Mouse (Mus musculus) layer of hippocampus, postnatal 25 days (tissue): ENCODE data around the gene Txndc17. TPM values are rescaled to one million over a fixed set of nuclear protein-coding genes. Genes with fewer than 3 reads are reported as not detected.

ENCODE experiments used
- DNase-seq, 2 experiments: peaks; one replicate each; pipeline ENCODE4 v3.0.0; 2022; ENCODE audit warnings: mixed read lengths in 2 of 2, low spot score in 1 of 2; ENCODE audit errors: extremely low spot score in 1 of 2
- total RNA-seq, 2 experiments: library from RNA; stranded (reverse); gene quantifications; 2 replicates each; pipeline ENCODE4 v1.2.3; 2021

The Txndc17 gene
- total RNA-seq, 2 experiments from 2014 or later = 31.8 to 36.8 TPM

DNA sequence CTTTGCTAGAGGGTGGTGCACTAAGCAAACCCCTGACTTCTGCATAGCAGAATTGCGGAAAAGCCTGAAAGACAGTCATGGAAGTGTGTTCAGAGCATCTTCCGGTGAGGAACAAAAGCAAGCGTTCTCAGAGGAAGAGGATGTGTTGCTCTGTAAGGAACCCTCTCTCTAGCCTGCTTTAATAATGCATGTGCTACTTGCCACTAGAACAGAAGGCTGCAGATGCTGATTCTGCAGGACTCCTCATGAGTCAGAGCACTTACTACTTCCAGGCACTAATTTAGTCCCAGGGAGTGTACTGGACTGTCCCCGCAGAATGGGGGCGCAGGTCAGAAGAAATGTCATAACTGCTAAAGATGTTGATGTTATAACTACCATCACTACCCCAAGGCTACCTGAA, 9.8 kb downstream of the Txndc17 start:
- DNase-seq = no peak

- DNase-seq = peak; percentile 46 to 76
Observed at GRCm38 (mm10) chr11:72221278-72221677, 13.9 kb downstream of the Txndc17 start.

GRCm38 (mm10) chr11:72223414-72223813, 16.1 kb downstream of the Txndc17 start:
- no peak for DNase-seq

DNA sequence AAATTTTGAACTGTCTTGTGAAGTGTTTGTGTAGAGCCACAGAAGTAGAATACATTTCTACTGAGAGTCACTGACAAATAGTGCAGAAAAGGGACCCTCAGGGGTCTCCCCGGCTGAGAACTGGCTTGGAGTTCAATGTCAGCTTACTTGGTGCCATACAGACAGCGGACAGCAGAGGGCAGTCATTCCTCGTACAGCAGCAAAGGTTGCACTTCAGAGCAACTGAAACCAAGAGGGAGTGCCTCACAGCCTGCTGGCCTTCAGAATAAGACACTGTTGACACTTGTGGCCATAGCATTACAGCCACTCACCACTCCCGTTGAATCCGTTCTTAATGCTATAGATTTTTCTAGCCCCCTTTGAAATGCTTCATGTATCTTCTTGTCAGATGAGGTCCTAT, 17.5 kb downstream of the Txndc17 start:
- peak; percentile 78 to 95 for DNase-seq

DNA sequence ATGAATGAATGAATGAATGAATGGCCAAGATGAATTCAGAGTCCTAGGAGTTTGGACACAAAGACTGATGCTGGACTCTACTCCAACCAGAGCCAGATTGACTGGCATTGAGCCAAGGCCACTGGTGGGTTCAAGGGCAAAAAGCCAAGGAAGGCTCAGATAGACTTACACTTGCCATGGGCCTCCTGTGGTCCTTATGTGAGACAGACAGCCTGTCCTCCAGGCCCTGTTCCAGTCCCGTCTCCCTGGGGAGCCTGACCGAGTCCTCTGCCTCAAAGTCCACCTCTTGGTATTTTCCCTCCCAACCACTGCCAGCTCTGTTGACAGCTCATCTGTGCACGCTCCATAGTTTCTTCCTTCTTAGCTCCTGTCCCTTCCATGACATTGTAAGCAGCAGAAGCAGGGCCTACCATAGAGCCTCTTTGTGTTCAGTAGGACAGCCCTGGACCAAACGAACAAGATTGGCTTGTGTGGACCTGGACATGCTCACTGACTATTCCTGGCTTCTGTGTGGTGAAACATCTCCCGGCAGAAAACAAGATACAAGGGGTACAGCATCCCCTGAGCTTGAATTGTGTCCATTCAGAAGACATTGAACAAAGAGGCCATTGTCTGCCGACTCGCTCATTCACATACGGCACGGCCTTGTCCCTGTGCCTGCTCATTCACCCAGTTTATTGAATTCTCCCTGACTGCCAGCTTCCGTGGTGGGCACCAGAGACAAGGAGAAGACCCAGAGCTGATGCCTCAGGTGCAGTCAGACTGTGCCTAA, 18.9 kb downstream of the Txndc17 start:
- DNase-seq = no peak

- no peak for DNase-seq
Observed at GRCm38 (mm10) chr11:72226901-72227300, 19.6 kb downstream of the Txndc17 start.

DNA sequence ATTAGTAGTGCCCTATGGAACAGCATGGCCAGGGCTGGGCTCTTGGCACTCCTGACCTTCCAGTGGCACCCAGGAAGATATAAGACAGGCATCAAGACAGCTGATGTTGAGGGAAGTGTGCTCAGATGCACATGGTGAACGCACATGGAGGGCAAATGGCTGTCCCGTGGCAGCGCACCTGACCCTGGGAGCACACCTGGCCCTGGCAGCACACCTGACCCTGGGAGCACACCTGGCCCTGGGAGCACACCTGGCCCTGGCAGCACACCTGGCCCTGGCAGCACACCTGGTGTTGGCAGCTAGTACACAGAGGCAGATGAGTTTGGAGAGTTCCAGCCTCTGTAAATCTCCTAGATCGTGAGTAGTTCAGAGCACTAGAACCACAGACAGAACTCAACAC, 21.2 kb downstream of the Txndc17 start:
- no peak for DNase-seq

DNA sequence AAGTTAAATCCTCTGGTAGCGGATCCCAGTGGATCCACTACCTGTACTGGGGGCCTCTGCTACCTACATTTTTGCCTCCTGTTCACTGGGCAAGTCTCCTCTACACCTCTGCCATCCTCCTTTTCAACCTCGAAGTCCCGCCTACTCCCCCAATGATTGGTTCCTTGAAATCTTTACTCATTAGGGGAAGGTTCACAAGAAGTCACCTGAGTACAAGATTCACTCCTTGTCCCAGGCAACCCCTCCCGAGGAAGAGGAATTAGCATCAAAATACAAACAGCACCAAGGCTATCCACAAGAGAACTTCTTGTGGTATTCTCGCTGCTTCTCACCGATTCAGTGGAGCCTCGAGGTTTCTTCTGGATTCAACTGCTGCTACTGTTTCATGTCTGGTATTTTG, 24.7 kb downstream of the Txndc17 start:
- no peak for DNase-seq

GRCm38 (mm10) chr11:72232991-72233390, 25.6 kb downstream of the Txndc17 start:
- DNase-seq = no peak

GRCm38 (mm10) chr11:72234013-72234412, 26.7 kb downstream of the Txndc17 start:
- peak in 1 of 2 experiments; percentile 24 for DNase-seq

DNA sequence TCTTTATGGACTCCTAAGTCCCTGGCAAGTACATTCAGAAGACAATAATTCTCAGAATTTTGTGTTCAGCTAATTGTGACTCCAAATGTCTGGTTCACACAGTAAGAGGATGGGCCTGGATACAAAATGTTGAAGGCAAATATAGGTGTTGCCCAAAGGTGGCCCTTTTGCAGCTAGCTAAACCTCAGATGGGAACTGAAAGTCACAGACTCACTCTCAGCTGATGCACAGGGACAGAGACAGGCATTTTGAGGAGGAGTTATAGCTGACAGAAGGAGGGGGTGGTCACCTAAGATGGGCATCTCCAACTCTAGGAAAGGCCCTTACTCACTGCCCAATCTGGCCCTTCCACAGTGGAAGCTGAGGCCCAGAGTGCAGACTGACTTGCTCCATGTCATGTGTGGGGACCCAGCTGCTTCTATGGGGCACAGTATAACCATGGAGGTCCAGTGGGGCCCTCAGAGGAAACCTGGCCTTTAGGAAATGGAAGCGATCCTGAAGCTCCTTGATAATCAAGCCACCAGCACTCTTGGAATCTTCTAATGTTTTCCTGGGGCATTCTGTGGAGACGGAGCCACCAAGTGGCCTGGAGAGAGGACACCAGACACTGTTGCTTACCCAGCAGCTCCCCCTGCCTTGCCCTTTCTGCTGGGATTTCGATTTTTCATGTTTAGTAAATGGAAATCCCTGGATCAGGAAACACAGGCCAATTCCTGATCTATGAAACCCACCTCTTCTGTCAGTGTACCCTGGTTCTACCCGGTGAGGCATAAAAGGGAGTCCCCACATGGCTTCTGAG, 32.9 kb downstream of the Txndc17 start:
- no peak for DNase-seq

- DNase-seq = no peak
Observed at GRCm38 (mm10) chr11:72245196-72245753, 37.9 kb downstream of the Txndc17 start.

- DNase-seq = no peak
Observed at GRCm38 (mm10) chr11:72255629-72256028, 48.3 kb downstream of the Txndc17 start.

- no peak for DNase-seq
Observed at GRCm38 (mm10) chr11:72256441-72256840, 49.1 kb downstream of the Txndc17 start.

Other genes with a start within 250 kb of the Txndc17 start
- not detected for gene Aipl1, start 170.0 kb upstream of the Txndc17 start, total RNA-seq
- under 1 TPM; 0.40 to 0.89 TPM for gene Pimreg, start 165.5 kb upstream of the Txndc17 start, total RNA-seq
- gene Pitpnm3, start 71.8 kb upstream of the Txndc17 start, total RNA-seq = 10 to 100 TPM; 25.0 to 27.9 TPM
- 10 to 100 TPM in 1 of 2 experiments, 1 to 10 TPM in 1; 8.2 to 12.9 TPM for gene Gm43951, start 707 bp upstream of the Txndc17 start, total RNA-seq
- gene 4933427D14Rik, start 88 bp upstream of the Txndc17 start, total RNA-seq = 10 to 100 TPM; 21.1 to 27.1 TPM
- gene Med31, start 8.0 kb downstream of the Txndc17 start, total RNA-seq = 10 to 100 TPM; 14.5 to 16.4 TPM
- 10 to 100 TPM in 1 of 2 experiments, 1 to 10 TPM in 1; 9.9 to 12.2 TPM for gene Slc13a5, start 59.7 kb downstream of the Txndc17 start, total RNA-seq
- gene Xaf1, start 94.1 kb downstream of the Txndc17 start, total RNA-seq = 1 to 10 TPM; 2.4 to 3.3 TPM
- not detected for gene Fbxo39, start 106.9 kb downstream of the Txndc17 start, total RNA-seq
- 1 to 10 TPM; 2.7 to 3.1 TPM for gene Tekt1, start 154.9 kb downstream of the Txndc17 start, total RNA-seq
- gene Smtnl2, start 204.2 kb downstream of the Txndc17 start, total RNA-seq = 1 to 10 TPM; 2.0 to 3.0 TPM
- under 1 TPM in 1 of 2 experiments, not detected in 1; 0.20 TPM for gene Ggt6, start 228.0 kb downstream of the Txndc17 start, total RNA-seq
- gene Mybbp1a, start 233.8 kb downstream of the Txndc17 start, total RNA-seq = 10 to 100 TPM; 48.3 to 54.0 TPM